10 mouse cellular contexts compared by ENCODE assay signal in the genomic region with DNA sequence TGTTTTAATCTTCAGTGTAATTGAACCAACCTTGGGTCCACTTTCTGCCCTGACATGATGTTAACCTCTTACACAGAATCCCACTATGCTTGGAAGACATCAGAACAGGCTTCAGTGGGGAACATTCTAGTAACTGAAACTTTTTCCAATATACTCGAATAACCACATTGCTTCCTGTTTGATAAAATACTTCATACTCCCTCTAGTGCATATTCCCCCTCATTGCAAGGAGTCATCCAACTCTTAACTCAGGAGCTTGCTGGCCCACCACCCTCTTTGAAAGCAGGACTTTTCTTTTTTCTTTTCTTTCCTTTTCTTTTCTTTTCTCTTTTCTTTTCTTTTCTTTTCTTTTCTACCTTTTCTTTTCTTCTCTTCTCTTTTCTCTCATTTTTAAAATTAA.
DNase-seq lines count a peak whose midpoint lies in the region; ATAC-seq and TF ChIP-seq lines count a peak whose summit lies in the region.
"Had no signal": no experiment of that assay in that cellular context is flagged by ENCODE, and none has a peak within 500 bp of the region (broad histone marks: within the 10 kb centered on the region; RNA-seq: fewer than 3 reads in every experiment).

No protein-coding gene starts in this region.

- no peaks in the 10 kb centered on the region for H3K9me3 ChIP-seq in hindbrain, postnatal 0 days (ENCODE audit: low read length)
- no peaks in the 10 kb centered on the region for H3K9me3 ChIP-seq in hindbrain, embryonic 13.5 days
- H3K9me3 ChIP-seq in midbrain, postnatal 0 days (ENCODE audit: low read length): no peaks in the 10 kb centered on the region
- no peaks in the 10 kb centered on the region for H3K9me3 ChIP-seq in midbrain, embryonic 13.5 days
- H3K9me3 ChIP-seq: heart, embryonic 15.5 days had no signal

- DNase-seq in hindbrain, postnatal 0 days (ENCODE audit: low spot score): peak; percentile 76
- DNase-seq in midbrain, postnatal 0 days (ENCODE audit: low spot score): peak; percentile 60
- DNase-seq in embryo, embryonic 10.5 days (ENCODE audit: low spot score): peak; percentile 76
- DNase-seq in testis, postnatal 10 days (ENCODE audit: low spot score): no peak
- no peak for DNase-seq in thymus, postnatal 14 days
- DNase-seq: layer of hippocampus, postnatal 36 days had no signal

- no peak overlapping the region for H3K4me2 ChIP-seq in hindbrain, postnatal 0 days (ENCODE audit: low read depth, low read length)
- no peak overlapping the region for H3K4me2 ChIP-seq in hindbrain, embryonic 13.5 days
- H3K4me2 ChIP-seq in midbrain, postnatal 0 days (ENCODE audit: low read depth, low read length, poor library complexity, severe bottlenecking): no peak overlapping the region
- no peak overlapping the region for H3K4me2 ChIP-seq in midbrain, embryonic 13.5 days (replicated peaks)
- H3K4me2 ChIP-seq: heart, embryonic 15.5 days had no signal

- TF ChIP-seq CTCF in hindbrain, postnatal 0 days (IDR thresholded peaks at IDR 0.05; ENCODE audit: low read depth): peak; percentile 69
- peak; percentile 71 for TF ChIP-seq CTCF in midbrain, postnatal 0 days (IDR thresholded peaks at IDR 0.05)

- no peak overlapping the region for H3K9ac ChIP-seq in hindbrain, postnatal 0 days (replicated peaks; ENCODE audit: low read length)
- no peak overlapping the region for H3K9ac ChIP-seq in hindbrain, embryonic 13.5 days
- no peak overlapping the region for H3K9ac ChIP-seq in midbrain, postnatal 0 days (replicated peaks; ENCODE audit: low read length, poor library complexity, severe bottlenecking)
- no peak overlapping the region for H3K9ac ChIP-seq in midbrain, embryonic 13.5 days (replicated peaks)
- H3K9ac ChIP-seq: heart, embryonic 15.5 days had no signal

- no peak overlapping the region for H3K4me3 ChIP-seq in hindbrain, postnatal 0 days (ENCODE audit: low read length)
- no peak overlapping the region for H3K4me3 ChIP-seq in hindbrain, embryonic 13.5 days
- H3K4me3 ChIP-seq in midbrain, postnatal 0 days (ENCODE audit: low read depth, low read length): no peak overlapping the region
- no peak overlapping the region for H3K4me3 ChIP-seq in midbrain, embryonic 13.5 days (replicated peaks)
- H3K4me3 ChIP-seq: erythroblast, embryonic 14.5 days; heart, embryonic 15.5 days had no signal

- H3K27me3 ChIP-seq in hindbrain, postnatal 0 days (ENCODE audit: insufficient read depth, low read length): no peaks in the 10 kb centered on the region
- no peaks in the 10 kb centered on the region for H3K27me3 ChIP-seq in hindbrain, embryonic 13.5 days
- H3K27me3 ChIP-seq in midbrain, postnatal 0 days (ENCODE audit: insufficient read depth, low read length): no peaks in the 10 kb centered on the region
- H3K27me3 ChIP-seq in midbrain, embryonic 13.5 days: no peaks in the 10 kb centered on the region
- H3K27me3 ChIP-seq: heart, embryonic 15.5 days had no signal

- no peak for ATAC-seq in hindbrain, postnatal 0 days
- no peak for ATAC-seq in hindbrain, embryonic 13.5 days (ENCODE audit: low FRiP score)
- no peak for ATAC-seq in midbrain, postnatal 0 days (ENCODE audit: low FRiP score)
- no peak for ATAC-seq in midbrain, embryonic 13.5 days

- no peaks in the 10 kb centered on the region for H3K4me1 ChIP-seq in hindbrain, postnatal 0 days (ENCODE audit: insufficient read depth, low read length)
- no peaks in the 10 kb centered on the region for H3K4me1 ChIP-seq in hindbrain, embryonic 13.5 days (replicated peaks)
- no peaks in the 10 kb centered on the region for H3K4me1 ChIP-seq in midbrain, postnatal 0 days (ENCODE audit: insufficient read depth, low read length)
- H3K4me1 ChIP-seq in midbrain, embryonic 13.5 days (replicated peaks): no peaks in the 10 kb centered on the region
- H3K4me1 ChIP-seq: heart, embryonic 15.5 days had no signal

- no peak overlapping the region for H3K27ac ChIP-seq in hindbrain, postnatal 0 days
- no peak overlapping the region for H3K27ac ChIP-seq in hindbrain, embryonic 13.5 days
- H3K27ac ChIP-seq in midbrain, postnatal 0 days (ENCODE audit: low read depth, low read length): no peak overlapping the region
- no peak overlapping the region for H3K27ac ChIP-seq in midbrain, embryonic 13.5 days
- H3K27ac ChIP-seq: heart, embryonic 15.5 days had no signal

- H3K36me3 ChIP-seq in hindbrain, postnatal 0 days (ENCODE audit: insufficient read depth, low read length): no peaks in the 10 kb centered on the region
- H3K36me3 ChIP-seq in hindbrain, embryonic 13.5 days: no peaks in the 10 kb centered on the region
- no peaks in the 10 kb centered on the region for H3K36me3 ChIP-seq in midbrain, postnatal 0 days (ENCODE audit: insufficient read depth, low read length)
- H3K36me3 ChIP-seq in midbrain, embryonic 13.5 days: no peaks in the 10 kb centered on the region
- H3K36me3 ChIP-seq: heart, embryonic 15.5 days had no signal

- 23% methylated on average over 1 of the region's 1 CpGs for WGBS in hindbrain, postnatal 0 days
- 45% methylated on average over 1 of the region's 1 CpGs for WGBS in hindbrain, embryonic 13.5 days
- 26% methylated on average over 1 of the region's 1 CpGs for WGBS in midbrain, postnatal 0 days
- WGBS in midbrain, embryonic 13.5 days: 56% methylated on average over 1 of the region's 1 CpGs

Comparison
In these comparisons a context has a peak if more than half of its experiments do, and no peak if none do; other contexts are left out.
1. DNase-seq: peak in hindbrain, postnatal 0 days (single experiment), midbrain, postnatal 0 days (single experiment) and embryo, embryonic 10.5 days (single experiment); none in testis, postnatal 10 days (single experiment) and thymus, postnatal 14 days (single experiment).